Mouse (Mus musculus) spleen, adult 2 months (tissue): ENCODE measurements around the gene Gm5089.

ENCODE experiments used
- CTCF ChIP-seq: fragments of 200-500 bp; IDR thresholded peaks from 2 replicates; pipeline ENCODE4 v1.5.1; 2011; ENCODE audit warnings: mild to moderate bottlenecking, inconsistent platforms; ENCODE audit not compliant: insufficient read depth, insufficient read length, insufficient replicate concordance; ENCODE audit errors: extremely low read depth
- POLR2A ChIP-seq: fragments of 200-500 bp; IDR thresholded peaks from 2 replicates; pipeline ENCODE4 v1.6.1; 2011; ENCODE audit warnings: low read depth, low read length, inconsistent platforms

GRCm38 (mm10) chr14:122473211-122473751 lies 22.4 kb upstream of the Gm5089 start:
- TF ChIP-seq CTCF = no peak
- no peak for TF ChIP-seq POLR2A
